Mouse (Mus musculus): ENCODE data around the gene Ifna1. TPM values are rescaled to one million over a fixed set of nuclear protein-coding genes. Genes with fewer than 3 reads are reported as not detected.

Ifna1 gene
- polyA plus RNA-seq, 1 experiment from 2014 or later, result not detected

GRCm38 (mm10) chr4:88878246-88878645 lies 28.4 kb downstream of the Ifna1 start:
- ATAC-seq (ENCODE audit: low FRiP score, low read depth), result no peak
- H3K9me3 ChIP-seq, result no peaks in the 10 kb centered on the region
- H3K27me3 ChIP-seq, result no peaks in the 10 kb centered on the region
- no peaks in the 10 kb centered on the region for H3K36me3 ChIP-seq
- H3K4me3 ChIP-seq, result no peak overlapping the region
- H3K9ac ChIP-seq, result no peak overlapping the region
- no peak overlapping the region for H3K27ac ChIP-seq (replicated peaks)
- 50% methylated on average over 10 of the region's 10 CpGs for WGBS
- no peak overlapping the region for H3K4me2 ChIP-seq
- H3K4me1 ChIP-seq (replicated peaks), result no peaks in the 10 kb centered on the region

- Histone ChIP-seq H3K27me3 (no peaks in the 10 kb centered on the region), H3K27ac (replicated peaks) (no peak overlapping the region)
- 74% methylated on average over 4 of the region's 4 CpGs for WGBS
Measured at GRCm38 (mm10) chr4:88878772-88879171, 28.9 kb downstream of the Ifna1 start.

GRCm38 (mm10) chr4:88880101-88880500 lies 30.2 kb downstream of the Ifna1 start, which contains the start of gene Ifne:
Gene Ifne (minus strand): TSS chr4:88880201.
- H3K27ac ChIP-seq (replicated peaks), result no peak within 1 kb of the TSS
- ATAC-seq (ENCODE audit: low FRiP score, low read depth), result no peak
- no peaks in the 10 kb centered on the region for H3K36me3 ChIP-seq
- no peak within 1 kb of the TSS for H3K4me3 ChIP-seq
- no peaks in the 10 kb centered on the region for H3K9me3 ChIP-seq
- H3K4me2 ChIP-seq, result no peak within 1 kb of the TSS
- H3K9ac ChIP-seq, result no peak within 1 kb of the TSS
- no peaks in the 10 kb centered on the region for H3K27me3 ChIP-seq
- 87% methylated on average over 8 of the region's 8 CpGs for WGBS
- no peaks in the 10 kb centered on the region for H3K4me1 ChIP-seq (replicated peaks)

More at GRCm38 (mm10) chr4:88878772-88879171, 28.9 kb downstream of the Ifna1 start:
- Histone ChIP-seq H3K9me3 (no peaks in the 10 kb centered on the region), H3K4me1 (replicated peaks) (no peaks in the 10 kb centered on the region), H3K9ac (no peak overlapping the region), H3K4me3 (no peak overlapping the region), H3K36me3 (no peaks in the 10 kb centered on the region), H3K4me2 (no peak overlapping the region)
- ATAC-seq (ENCODE audit: low FRiP score, low read depth), result no peak

- no peak overlapping the region for H3K4me3 ChIP-seq
- no peak for ATAC-seq (ENCODE audit: low FRiP score, low read depth)
- no peaks in the 10 kb centered on the region for H3K4me1 ChIP-seq (replicated peaks)
- H3K9me3 ChIP-seq, result no peaks in the 10 kb centered on the region
- H3K36me3 ChIP-seq, result no peaks in the 10 kb centered on the region
- no peak overlapping the region for H3K4me2 ChIP-seq
- no peak overlapping the region for H3K9ac ChIP-seq
- no peaks in the 10 kb centered on the region for H3K27me3 ChIP-seq
- H3K27ac ChIP-seq (replicated peaks), result no peak overlapping the region
Measured at GRCm38 (mm10) chr4:88888236-88888635, 38.3 kb downstream of the Ifna1 start.

- H3K36me3 ChIP-seq, result no peaks in the 10 kb centered on the region
- no peak for ATAC-seq (ENCODE audit: low FRiP score, low read depth)
- no peaks in the 10 kb centered on the region for H3K4me1 ChIP-seq (replicated peaks)
Measured at GRCm38 (mm10) chr4:88893201-88893754, 43.4 kb downstream of the Ifna1 start.

More at GRCm38 (mm10) chr4:88893201-88893754, 43.4 kb downstream of the Ifna1 start:
- Histone ChIP-seq H3K4me3 (no peak overlapping the region), H3K9me3 (no peaks in the 10 kb centered on the region), H3K27me3 (no peaks in the 10 kb centered on the region), H3K4me2 (no peak overlapping the region), H3K9ac (no peak overlapping the region), H3K27ac (replicated peaks) (no peak overlapping the region)

Other genes with a start within 250 kb of the Ifna1 start
- not detected in 2 replicates for gene Ifna12, start 246.7 kb upstream of the Ifna1 start, polyA plus RNA-seq (2015; fragmentation: Nextera tagmentation; extraction: Ambion mirVana)
- gene C87499, start 215.7 kb upstream of the Ifna1 start, polyA plus RNA-seq (2015; fragmentation: Nextera tagmentation; extraction: Ambion mirVana), result not detected in 2 replicates
- gene Ifna13, start 205.6 kb upstream of the Ifna1 start, polyA plus RNA-seq (2015; fragmentation: Nextera tagmentation; extraction: Ambion mirVana), result not detected in 2 replicates
- not detected in 2 replicates for gene Ifna16, start 173.2 kb upstream of the Ifna1 start, polyA plus RNA-seq (2015; fragmentation: Nextera tagmentation; extraction: Ambion mirVana)
- gene Ifna2, start 166.2 kb upstream of the Ifna1 start, polyA plus RNA-seq (2015; fragmentation: Nextera tagmentation; extraction: Ambion mirVana), result not detected in 2 replicates
- gene Ifnab, start 158.7 kb upstream of the Ifna1 start, polyA plus RNA-seq (2015; fragmentation: Nextera tagmentation; extraction: Ambion mirVana), result not detected in 2 replicates
- 1.2 and 1.8 TPM in 2 replicates for gene Gm26566, start 128.3 kb upstream of the Ifna1 start, polyA plus RNA-seq (2015; fragmentation: Nextera tagmentation; extraction: Ambion mirVana)
- gene Klhl9, start 127.6 kb upstream of the Ifna1 start, polyA plus RNA-seq (2015; fragmentation: Nextera tagmentation; extraction: Ambion mirVana), result 100 and 103 TPM in 2 replicates
- gene Gm13271, start 95.2 kb upstream of the Ifna1 start, polyA plus RNA-seq (2015; fragmentation: Nextera tagmentation; extraction: Ambion mirVana), result not detected in 2 replicates
- gene Gm13283, start 90.0 kb upstream of the Ifna1 start, polyA plus RNA-seq (2015; fragmentation: Nextera tagmentation; extraction: Ambion mirVana), result 0.16 TPM in 1 of 2 replicates, not detected in the other
- 0.25 TPM in 1 of 2 replicates, not detected in the other for gene Gm13290, start 76.3 kb upstream of the Ifna1 start, polyA plus RNA-seq (2015; fragmentation: Nextera tagmentation; extraction: Ambion mirVana)
- gene Gm13289, start 73.2 kb upstream of the Ifna1 start, polyA plus RNA-seq (2015; fragmentation: Nextera tagmentation; extraction: Ambion mirVana), result not detected in 2 replicates
- gene Gm13272, start 70.2 kb upstream of the Ifna1 start, polyA plus RNA-seq (2015; fragmentation: Nextera tagmentation; extraction: Ambion mirVana), result not detected in 2 replicates
- gene Ifnz, start 68.0 kb upstream of the Ifna1 start, polyA plus RNA-seq (2015; fragmentation: Nextera tagmentation; extraction: Ambion mirVana), result not detected in 2 replicates
- not detected in 2 replicates for gene Gm13276, start 64.4 kb upstream of the Ifna1 start, polyA plus RNA-seq (2015; fragmentation: Nextera tagmentation; extraction: Ambion mirVana)
- not detected in 2 replicates for gene Gm13277, start 61.5 kb upstream of the Ifna1 start, polyA plus RNA-seq (2015; fragmentation: Nextera tagmentation; extraction: Ambion mirVana)
- gene Gm13278, start 58.5 kb upstream of the Ifna1 start, polyA plus RNA-seq (2015; fragmentation: Nextera tagmentation; extraction: Ambion mirVana), result not detected in 2 replicates
- gene Gm13275, start 55.6 kb upstream of the Ifna1 start, polyA plus RNA-seq (2015; fragmentation: Nextera tagmentation; extraction: Ambion mirVana), result not detected in 2 replicates
- gene Gm13279, start 52.7 kb upstream of the Ifna1 start, polyA plus RNA-seq (2015; fragmentation: Nextera tagmentation; extraction: Ambion mirVana), result not detected in 2 replicates
- gene Gm13285, start 50.4 kb upstream of the Ifna1 start, polyA plus RNA-seq (2015; fragmentation: Nextera tagmentation; extraction: Ambion mirVana), result 0.13 TPM in 1 of 2 replicates, not detected in the other
- not detected in 2 replicates for gene Gm13287, start 46.8 kb upstream of the Ifna1 start, polyA plus RNA-seq (2015; fragmentation: Nextera tagmentation; extraction: Ambion mirVana)
- gene Gm13288, start 44.6 kb upstream of the Ifna1 start, polyA plus RNA-seq (2015; fragmentation: Nextera tagmentation; extraction: Ambion mirVana), result not detected in 2 replicates
- gene Ifna7, start 33.9 kb upstream of the Ifna1 start, polyA plus RNA-seq (2015; fragmentation: Nextera tagmentation; extraction: Ambion mirVana), result not detected in 2 replicates
- gene Ifna11, start 30.1 kb upstream of the Ifna1 start, polyA plus RNA-seq (2015; fragmentation: Nextera tagmentation; extraction: Ambion mirVana), result not detected in 2 replicates
- gene Ifna6, start 22.7 kb upstream of the Ifna1 start, polyA plus RNA-seq (2015; fragmentation: Nextera tagmentation; extraction: Ambion mirVana), result not detected in 2 replicates
- gene Ifna5, start 14.6 kb upstream of the Ifna1 start, polyA plus RNA-seq (2015; fragmentation: Nextera tagmentation; extraction: Ambion mirVana), result not detected in 2 replicates
- gene Ifna4, start 8.2 kb upstream of the Ifna1 start, polyA plus RNA-seq (2015; fragmentation: Nextera tagmentation; extraction: Ambion mirVana), result not detected in 2 replicates
- not detected in 2 replicates for gene Ifne, start 30.1 kb downstream of the Ifna1 start, polyA plus RNA-seq (2015; fragmentation: Nextera tagmentation; extraction: Ambion mirVana)

Data from hindbrain, embryonic 15.5 days (tissue).